Mouse (Mus musculus) CH12.LX (cell line): Measurements from ENCODE around the gene Syt15. TPM values are rescaled to one million over a fixed set of nuclear protein-coding genes. Genes with fewer than 3 reads are reported as not detected.

ENCODE experiments used
- DNase-seq: peaks from one replicate; pipeline ENCODE4 v3.0.0-alpha.2; 2013; ENCODE audit errors: extremely low read depth
- H3K27ac ChIP-seq: 2 replicates; pipeline ENCODE4 v1.5.1; 2012; ENCODE audit warnings: low read depth, mild to moderate bottlenecking, control low read depth, moderate library complexity; ENCODE audit not compliant: insufficient read depth
- H3K27me3 ChIP-seq: replicated peaks from 2 replicates; pipeline ENCODE3; 2012; ENCODE audit warnings: inconsistent platforms
- H3K36me3 ChIP-seq, 2 experiments: replicated peaks in 1 of 2; 2 replicates each; pipeline versions ENCODE3 to v1.6.1; 2012; ENCODE audit warnings: inconsistent platforms in 1 of 2, low read length in 1 of 2, mild to moderate bottlenecking in 1 of 2, mixed read lengths in 1 of 2, moderate library complexity in 1 of 2; ENCODE audit not compliant: control insufficient read depth in 1 of 2, insufficient read depth in 1 of 2
- H3K4me1 ChIP-seq, 2 experiments: 2 replicates each; pipeline ENCODE4 v1.6.1; 2012; ENCODE audit warnings: inconsistent platforms in 1 of 2, moderate library complexity in 1 of 2; ENCODE audit not compliant: insufficient read depth in 2 of 2, control insufficient read depth in 1 of 2
- H3K4me2 ChIP-seq: 2 replicates; pipeline ENCODE4 v1.6.1; 2012; ENCODE audit warnings: low read depth, mild to moderate bottlenecking, control low read depth; ENCODE audit not compliant: poor library complexity, insufficient read depth, severe bottlenecking
- H3K4me3 ChIP-seq, 3 experiments: fragments of 150-350 bp in 1 of 3; sonication (generic) in 1 of 3; replicated peaks in 1 of 3; 2 replicates each; pipeline versions ENCODE3 to v1.5.1; 2011 to 2012; ENCODE audit warnings: low read depth in 2 of 3, low read length in 2 of 3, mild to moderate bottlenecking in 2 of 3, moderate library complexity in 2 of 3, control low read depth in 1 of 3, improper control_type of control experiment in 1 of 3, inconsistent platforms in 1 of 3, mixed read lengths in 1 of 3; ENCODE audit not compliant: poor library complexity in 1 of 3
- H3K79me2 ChIP-seq: replicated peaks from 2 replicates; pipeline ENCODE4 v1.6.1; 2012; ENCODE audit warnings: mild to moderate bottlenecking, moderate library complexity; ENCODE audit not compliant: control insufficient read depth, poor library complexity, insufficient read depth, severe bottlenecking; ENCODE audit errors: extremely low read depth
- H3K9ac ChIP-seq: 2 replicates; pipeline ENCODE4 v1.6.1; 2012; ENCODE audit warnings: low read depth, mild to moderate bottlenecking, control low read depth, moderate library complexity; ENCODE audit not compliant: insufficient read depth
- H3K9me3 ChIP-seq: replicated peaks from 2 replicates; pipeline ENCODE3; 2012; ENCODE audit warnings: low read length, inconsistent platforms, mixed read lengths
- BHLHE40 ChIP-seq: IDR thresholded peaks from 2 replicates; pipeline ENCODE4 v1.6.1; 2011; ENCODE audit warnings: mild to moderate bottlenecking, low read depth, low read length, improper control_type of control experiment
- CHD1 ChIP-seq: IDR thresholded peaks from 2 replicates; pipeline ENCODE4 v1.6.1; 2012; ENCODE audit warnings: low read depth, low read length, improper control_type of control experiment, inconsistent platforms
- CTCF ChIP-seq, 2 experiments: IDR thresholded peaks in 1 of 2; conservative IDR thresholded peaks in 1 of 2; 2 replicates each; pipeline ENCODE4 v1.5.1; 2011 to 2012; ENCODE audit warnings: low read depth in 2 of 2, low read length in 2 of 2, improper control_type of control experiment in 1 of 2, inconsistent platforms in 1 of 2, mild to moderate bottlenecking in 1 of 2, moderate library complexity in 1 of 2
- E2F4 ChIP-seq: IDR thresholded peaks from 2 replicates; pipeline ENCODE4 v1.6.1; 2011; ENCODE audit warnings: low read depth, low read length, improper control_type of control experiment; ENCODE audit not compliant: insufficient replicate concordance
- ELF1 ChIP-seq: IDR thresholded peaks from 2 replicates; pipeline ENCODE4 v1.6.1; 2014; ENCODE audit warnings: low read depth, mild to moderate bottlenecking, inconsistent platforms, low read length, improper control_type of control experiment
- EP300 ChIP-seq: IDR thresholded peaks from 2 replicates; pipeline ENCODE4 v1.6.1; 2011; ENCODE audit warnings: low read length, improper control_type of control experiment
- JUN ChIP-seq: IDR thresholded peaks from 2 replicates; pipeline ENCODE4 v1.6.1; 2011; ENCODE audit warnings: low read depth, mild to moderate bottlenecking, low read length, improper control_type of control experiment, moderate library complexity; ENCODE audit not compliant: insufficient read depth
- JUND ChIP-seq: conservative IDR thresholded peaks from 2 replicates; pipeline ENCODE4 v1.6.1; 2011; ENCODE audit warnings: low read depth, low read length, improper control_type of control experiment
- KAT2A ChIP-seq: IDR thresholded peaks from 2 replicates; pipeline ENCODE4 v1.6.1; 2012; ENCODE audit warnings: low read length, improper control_type of control experiment, inconsistent platforms; ENCODE audit not compliant: insufficient replicate concordance
- MAFK ChIP-seq: IDR thresholded peaks from 2 replicates; pipeline ENCODE4 v1.6.1; 2011; ENCODE audit warnings: low read length, improper control_type of control experiment; ENCODE audit not compliant: insufficient replicate concordance
- MAZ ChIP-seq: IDR thresholded peaks from 2 replicates; pipeline ENCODE4 v1.6.1; 2012; ENCODE audit warnings: low read depth, mild to moderate bottlenecking, inconsistent platforms, low read length, improper control_type of control experiment, moderate library complexity
- MEF2A ChIP-seq: IDR thresholded peaks from 2 replicates; pipeline ENCODE4 v1.6.1; 2014; ENCODE audit warnings: low read depth, mild to moderate bottlenecking, inconsistent platforms, low read length, improper control_type of control experiment, borderline replicate concordance
- MXI1 ChIP-seq: IDR thresholded peaks from 2 replicates; pipeline ENCODE4 v1.6.1; 2011; ENCODE audit warnings: mild to moderate bottlenecking, low read depth, low read length, improper control_type of control experiment
- MYC ChIP-seq: IDR thresholded peaks from 2 replicates; pipeline ENCODE4 v1.6.1; 2011; ENCODE audit warnings: low read depth, mild to moderate bottlenecking, improper control_type of control experiment, low read length
- PAX5 ChIP-seq: IDR thresholded peaks from 2 replicates; pipeline ENCODE4 v1.6.1; 2012; ENCODE audit warnings: low read length, inconsistent platforms, mixed read lengths
- RAD21 ChIP-seq: IDR thresholded peaks from 2 replicates; pipeline ENCODE4 v1.6.1; 2011; ENCODE audit warnings: low read depth, mild to moderate bottlenecking, low read length, improper control_type of control experiment, moderate library complexity
- RCOR1 ChIP-seq: conservative IDR thresholded peaks from 2 replicates; pipeline ENCODE4 v1.6.1; 2012; ENCODE audit warnings: low read depth, mild to moderate bottlenecking, inconsistent platforms, low read length, improper control_type of control experiment
- UBTF ChIP-seq: IDR thresholded peaks from 2 replicates; pipeline ENCODE4 v1.6.1; 2012; ENCODE audit warnings: low read depth, mild to moderate bottlenecking, inconsistent platforms, low read length, improper control_type of control experiment, moderate library complexity
- USF1 ChIP-seq: IDR thresholded peaks from 2 replicates; pipeline ENCODE4 v1.6.1; 2014; ENCODE audit warnings: low read depth, mild to moderate bottlenecking, inconsistent platforms, low read length, improper control_type of control experiment
- USF2 ChIP-seq: conservative IDR thresholded peaks from 2 replicates; pipeline ENCODE4 v1.6.1; 2011; ENCODE audit warnings: low read depth, low read length, improper control_type of control experiment
- ZMIZ1 ChIP-seq: IDR thresholded peaks from 2 replicates; pipeline ENCODE4 v1.6.1; 2012; ENCODE audit warnings: low read depth, mild to moderate bottlenecking, inconsistent platforms, low read length, improper control_type of control experiment
- dilution Hi-C: fragments of 300-500 bp; cut with MboI; formaldehyde crosslinking; loops from 2 replicates; pipeline ENCODE4 v1.14.3; 2020; ENCODE audit warnings: low sequenced_read_pairs; ENCODE audit not compliant: extremely low pct_unique_long_range_greater_than_20kb, extremely low pct_ligation_motif_present
- in situ Hi-C: fragments of 300-500 bp; cut with MboI; formaldehyde crosslinking; loops from 3 replicates; pipeline ENCODE4 v1.14.3; 2019; ENCODE audit warnings: low sequenced_read_pairs, low pct_ligation_motif_present, low pct_unique_long_range_greater_than_20kb, mixed read lengths
- polyA plus RNA-seq: library from polyadenylated mRNA; unstranded; fragments of >175 nt; gene quantifications from 2 replicates; pipeline ENCODE4 v1.2.1, GENCODE M21; 2012; ENCODE audit warnings: low read depth; ENCODE audit not compliant: insufficient read length
- total RNA-seq, 2 experiments: library from RNA; depleted of rRNA; stranded (reverse); fragments of 300-350 nt in 1 of 2; fragments of >200 nt in 1 of 2; gene quantifications; 2 replicates each; pipeline ENCODE4 v1.2.3; 2012 to 2014

Syt15 gene
- total and polyA plus RNA-seq, 3 experiments: 0.10 TPM; not detected in 2

GRCm38 (mm10) chr14:34223362-34223898 lies 4.0 kb downstream of the Syt15 start:
- no peak overlapping the region for H3K9ac ChIP-seq
- dilution Hi-C loops (no loop called here), in situ Hi-C loops (no loop called here)
- H3K27ac ChIP-seq: no peak overlapping the region
- peaks cover 6% of the 10 kb centered on the region in 2 experiments for H3K4me1 ChIP-seq
- H3K9me3 ChIP-seq: no peaks in the 10 kb centered on the region
- no peaks in the 10 kb centered on the region for H3K27me3 ChIP-seq
- H3K36me3 ChIP-seq: no peaks in the 10 kb centered on the region
- no peak overlapping the region for H3K4me2 ChIP-seq
- no peak overlapping the region for H3K4me3 ChIP-seq
- H3K79me2 ChIP-seq: no peaks in the 10 kb centered on the region
- TF ChIP-seq PAX5 (no peak), CTCF (conservative IDR thresholded peaks at IDR 0.05 in 1 of 2, IDR thresholded peaks at IDR 0.05 in 1 of 2; ENCODE audit: low read depth in 2 of 2, low read length in 2 of 2) (no peak), UBTF (no peak), RAD21 (no peak), USF2 (no peak), MAFK (no peak), MYC (no peak), JUN (no peak), MAZ (no peak)
- no peak for DNase-seq

- Histone ChIP-seq H3K9me3 (no peaks in the 10 kb centered on the region), H3K4me3 (no peak overlapping the region), H3K79me2 (no peaks in the 10 kb centered on the region), H3K9ac (no peak overlapping the region), H3K27me3 (no peaks in the 10 kb centered on the region), H3K36me3 (peaks cover 0 to 5% of the 10 kb centered on the region in 2 experiments), H3K4me2 (no peak overlapping the region), H3K27ac (no peak overlapping the region), H3K4me1 (peaks cover 6 to 14% of the 10 kb centered on the region in 2 experiments)
- in situ Hi-C loops (no loop called here), dilution Hi-C loops (no loop called here)
- no peak for TF ChIP-seq JUND
- no peak for TF ChIP-seq EP300
- no peak for TF ChIP-seq MYC
- TF ChIP-seq CHD1: no peak
- no peak for TF ChIP-seq ZMIZ1
- no peak for TF ChIP-seq KAT2A
- TF ChIP-seq USF2: no peak
- no peak for TF ChIP-seq MAZ
- no peak for TF ChIP-seq RCOR1
- no peak for TF ChIP-seq RAD21
- no peak for TF ChIP-seq USF1
- no peak for TF ChIP-seq BHLHE40
- no peak for TF ChIP-seq E2F4
- no peak for TF ChIP-seq MEF2A
- no peak for TF ChIP-seq ELF1
- TF ChIP-seq MXI1: no peak
- no peak for DNase-seq
These were observed 6.6 kb downstream of the Syt15 start for GRCm38 (mm10) chr14:34225986-34226385.
